Mouse (Mus musculus) layer of hippocampus, postnatal 14 days (tissue): ENCODE measurements at regions not wholly inside any gene's neighbourhood (a gene's known extent, or its start where the extent isn't known, plus 50 kb on each side); places are given as distances from the start of the nearest gene placed in this dataset.
A peak's percentile ranks its signal among the peaks of the same experiment; 100 is the strongest.

Experiments
- DNase-seq, 2 experiments: peaks; one replicate each; pipeline ENCODE4 v3.0.0; 2021 to 2022; ENCODE audit warnings: low spot score in 2 of 2, mixed read lengths in 1 of 2

DNA sequence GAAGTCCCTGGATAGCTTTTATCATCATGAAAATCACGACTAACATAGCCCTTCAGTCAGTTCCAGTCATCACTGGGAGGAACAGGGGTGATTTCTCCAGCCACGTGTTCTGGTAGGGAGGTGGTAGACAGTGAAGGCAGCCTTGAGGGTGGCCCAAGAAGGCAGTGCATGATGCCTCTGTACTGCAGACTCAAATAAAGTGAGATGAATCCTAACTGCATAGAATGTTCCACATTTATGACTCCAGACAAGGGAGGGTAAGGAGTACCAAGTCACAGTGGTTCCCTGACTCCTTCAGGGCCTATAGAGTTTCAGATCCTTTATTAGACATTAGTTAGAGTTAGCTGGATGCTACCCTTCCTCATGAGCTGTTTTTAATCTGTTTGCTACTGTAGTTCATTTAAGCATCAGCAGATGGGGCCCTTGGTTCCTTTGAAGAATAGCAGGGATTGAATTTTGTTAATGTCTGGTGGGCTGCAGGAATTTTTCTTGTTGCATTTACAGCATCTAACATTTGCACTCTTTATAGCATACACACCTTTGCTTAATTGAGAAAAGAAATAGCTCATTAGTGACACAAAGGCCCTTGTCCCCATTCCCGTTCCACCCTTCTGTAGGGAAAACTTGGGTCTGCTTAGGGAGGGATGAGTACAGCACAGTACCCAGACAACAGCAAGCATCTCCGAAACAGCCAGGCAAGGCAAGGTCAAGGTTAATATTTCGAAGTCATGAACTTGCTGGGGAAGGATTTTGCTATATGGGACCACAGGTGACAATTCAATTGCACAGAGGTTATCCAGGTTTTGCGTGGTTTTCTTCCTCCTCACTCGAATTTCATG is 359.0 kb upstream of the Pkn2 start:
- peak; percentile 26 to 61 for DNase-seq

DNA sequence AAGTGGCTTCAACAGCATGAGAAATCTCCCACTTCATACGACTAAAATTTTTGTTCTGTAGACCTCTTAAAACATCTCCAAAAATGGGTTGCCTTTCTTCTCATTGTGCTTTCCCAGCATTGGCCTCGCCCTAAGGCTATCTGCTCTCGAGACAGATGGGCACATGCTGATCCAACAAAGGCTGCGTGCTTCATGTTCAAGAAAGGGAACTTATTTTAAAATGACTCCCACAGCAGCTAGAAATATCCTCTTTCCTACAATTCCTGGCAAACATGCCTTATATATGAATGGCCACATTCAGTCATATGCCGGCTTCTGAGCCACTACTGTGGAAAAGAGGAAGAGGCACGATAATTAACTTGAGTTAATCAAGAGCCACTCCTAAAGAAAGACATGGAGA is 356.7 kb upstream of the Pkn2 start:
- no peak for DNase-seq

DNA sequence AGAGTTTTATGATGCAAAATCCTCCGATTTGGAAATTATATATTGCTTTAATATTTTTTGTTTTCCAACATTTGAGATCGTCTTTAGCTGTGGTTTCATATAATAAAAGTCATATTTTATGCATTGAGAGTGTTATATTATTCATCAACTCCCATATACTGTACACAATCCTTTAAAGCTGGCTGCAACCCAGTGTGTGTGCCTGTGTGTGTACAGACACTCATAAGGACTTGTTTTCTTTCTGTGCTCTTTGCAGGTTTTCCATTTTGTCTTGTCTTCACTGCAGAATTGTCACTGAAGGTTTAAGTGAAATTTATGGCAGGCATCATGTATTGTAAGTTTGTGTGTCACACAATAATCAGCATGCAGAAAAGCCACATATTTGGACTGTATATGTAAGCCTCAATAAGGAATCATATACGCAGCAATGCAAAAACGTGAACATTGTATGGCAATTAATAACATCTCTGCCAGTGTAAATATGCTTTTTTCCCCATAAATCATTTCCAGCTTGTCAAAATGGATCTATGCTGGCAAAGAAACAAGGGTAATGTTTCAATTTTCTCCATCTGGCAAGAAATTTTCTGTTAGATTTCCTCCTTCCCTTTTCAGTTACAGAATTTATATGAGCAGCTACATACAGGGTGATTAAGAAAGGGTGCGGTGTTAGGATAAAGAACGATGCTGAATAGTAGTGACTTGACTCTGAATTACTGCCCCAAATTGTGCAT is 342.4 kb upstream of the Pkn2 start:
- DNase-seq, result peak in 1 of 2 experiments; percentile 10

DNA sequence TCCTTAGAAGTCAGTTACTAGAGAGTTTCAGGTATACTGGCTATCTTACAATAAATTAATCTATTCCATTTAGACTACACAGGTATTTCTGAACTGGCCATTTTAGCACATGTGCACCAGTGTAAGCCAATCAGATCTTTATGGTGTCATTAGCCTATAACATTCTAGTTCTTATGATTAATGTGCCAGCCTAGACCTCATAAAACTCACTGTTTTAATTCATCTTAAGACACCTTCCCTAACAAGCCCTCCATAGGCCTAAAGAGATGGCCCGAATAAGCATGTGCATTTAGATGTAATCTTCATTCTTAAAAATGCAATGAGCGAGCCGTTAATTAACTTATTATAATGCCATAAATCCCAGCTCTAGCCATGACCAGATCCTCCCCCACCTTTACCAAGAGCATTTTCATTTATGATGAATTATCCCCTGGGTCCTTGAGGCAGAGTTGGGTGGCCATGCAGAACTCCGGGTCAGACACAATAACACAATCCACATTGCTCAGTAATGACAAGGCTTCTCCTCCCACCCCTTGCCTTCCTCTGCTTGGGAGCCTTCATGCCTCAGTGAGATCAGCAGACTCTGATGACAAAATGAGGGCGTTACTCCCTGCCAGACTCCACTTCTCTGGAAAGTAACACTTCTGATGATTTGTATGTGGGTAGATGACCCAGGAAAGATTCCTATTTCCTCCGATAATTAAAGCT is 311.6 kb upstream of the Pkn2 start:
- no peak for DNase-seq

DNA sequence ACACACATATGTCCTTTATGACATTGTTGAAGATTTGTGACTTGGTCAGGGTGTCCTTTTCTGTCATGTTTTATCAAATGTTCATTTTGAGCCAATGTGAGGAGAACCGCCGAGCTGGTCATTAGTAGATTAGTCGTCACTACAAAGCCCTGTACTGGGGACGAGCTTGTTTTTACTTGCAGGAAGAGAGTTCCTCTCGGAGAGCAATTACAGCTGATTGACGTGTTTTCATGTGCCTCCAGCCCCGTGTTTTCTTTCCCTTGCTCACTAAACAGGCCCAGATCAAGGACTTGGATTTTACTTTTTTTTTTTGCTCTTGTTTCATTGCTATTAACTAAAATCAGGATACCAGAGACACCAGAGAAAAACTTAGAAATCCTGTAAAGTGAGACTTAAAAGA is 307.1 kb upstream of the Pkn2 start:
- DNase-seq, result no peak

DNA sequence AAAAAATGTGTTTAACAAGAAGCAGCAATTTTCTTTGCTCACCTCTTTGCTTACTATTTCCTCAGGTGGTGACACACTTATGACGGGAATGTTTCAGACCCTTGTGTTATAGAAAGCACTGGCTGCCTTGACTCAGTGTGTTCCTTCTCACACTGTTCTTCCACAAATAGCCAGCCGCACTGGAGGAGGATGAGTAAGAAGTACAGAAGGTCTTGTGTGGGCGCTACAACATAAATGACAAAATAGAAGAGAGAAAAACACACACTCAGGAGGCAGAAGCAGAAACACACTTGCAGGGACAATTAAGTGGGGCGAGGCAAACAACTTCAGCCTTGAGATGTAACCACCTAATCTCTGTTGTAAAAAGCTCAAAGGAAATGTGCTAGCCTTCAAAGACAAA is 292.2 kb upstream of the Pkn2 start:
- peak in 1 of 2 experiments; percentile 14 for DNase-seq

DNA sequence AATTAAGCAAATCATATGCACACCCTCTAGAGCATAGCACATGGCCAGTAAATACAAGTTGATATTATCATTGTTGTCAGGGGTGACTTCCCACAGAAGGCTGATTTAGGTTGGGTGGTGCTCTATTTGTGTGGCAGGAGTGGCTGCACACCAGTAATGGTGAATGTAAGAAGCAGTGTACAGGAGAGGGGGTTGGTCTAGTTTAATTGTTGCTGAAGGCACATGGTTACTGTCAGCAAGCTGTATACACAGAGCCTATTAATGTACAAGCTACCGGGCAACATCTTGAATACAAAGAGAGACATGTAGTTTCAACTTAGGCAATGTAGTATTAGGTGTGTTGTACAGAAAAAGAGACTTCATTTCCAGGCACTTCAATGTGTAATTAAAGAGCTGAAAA is 280.6 kb upstream of the Pkn2 start:
- DNase-seq, result no peak

DNA sequence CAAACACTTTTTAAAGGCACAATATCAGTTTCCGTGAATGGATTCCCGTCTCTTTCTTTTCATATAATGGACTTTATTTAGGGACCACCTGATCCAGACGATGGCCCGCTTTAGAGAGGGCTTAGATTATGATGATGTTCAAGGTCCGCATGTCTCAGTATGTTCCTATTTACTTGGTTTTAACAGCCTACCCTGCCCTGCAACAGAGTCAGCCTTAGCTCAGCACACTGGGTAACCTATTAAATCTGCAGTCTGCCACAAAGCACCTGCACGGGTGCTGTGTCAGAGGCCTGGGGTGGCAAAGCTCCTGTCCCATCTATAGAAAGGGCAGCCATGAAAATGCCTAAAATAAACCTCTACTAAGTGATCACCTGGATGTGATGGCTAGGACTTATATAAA is 280.2 kb upstream of the Pkn2 start:
- DNase-seq, result no peak

DNA sequence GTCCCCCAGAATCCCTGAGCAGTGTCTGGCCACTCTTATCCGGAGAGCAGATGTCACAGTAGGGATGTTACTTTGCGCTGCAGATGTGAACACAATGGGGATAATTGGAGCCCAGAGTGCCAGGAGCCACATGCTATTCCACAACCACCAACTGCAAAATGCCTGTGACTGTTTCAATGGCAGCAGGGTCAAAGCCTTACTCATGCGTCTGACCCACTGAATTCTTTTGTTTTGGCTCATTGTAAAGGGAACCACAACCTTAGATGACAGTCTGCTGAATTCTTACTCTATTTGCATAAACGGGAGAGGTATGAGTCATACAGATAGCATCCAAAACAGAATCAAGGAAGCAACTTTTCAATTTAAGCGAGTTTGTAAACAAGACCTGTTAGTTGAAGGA is 276.8 kb upstream of the Pkn2 start:
- DNase-seq, result no peak

DNA sequence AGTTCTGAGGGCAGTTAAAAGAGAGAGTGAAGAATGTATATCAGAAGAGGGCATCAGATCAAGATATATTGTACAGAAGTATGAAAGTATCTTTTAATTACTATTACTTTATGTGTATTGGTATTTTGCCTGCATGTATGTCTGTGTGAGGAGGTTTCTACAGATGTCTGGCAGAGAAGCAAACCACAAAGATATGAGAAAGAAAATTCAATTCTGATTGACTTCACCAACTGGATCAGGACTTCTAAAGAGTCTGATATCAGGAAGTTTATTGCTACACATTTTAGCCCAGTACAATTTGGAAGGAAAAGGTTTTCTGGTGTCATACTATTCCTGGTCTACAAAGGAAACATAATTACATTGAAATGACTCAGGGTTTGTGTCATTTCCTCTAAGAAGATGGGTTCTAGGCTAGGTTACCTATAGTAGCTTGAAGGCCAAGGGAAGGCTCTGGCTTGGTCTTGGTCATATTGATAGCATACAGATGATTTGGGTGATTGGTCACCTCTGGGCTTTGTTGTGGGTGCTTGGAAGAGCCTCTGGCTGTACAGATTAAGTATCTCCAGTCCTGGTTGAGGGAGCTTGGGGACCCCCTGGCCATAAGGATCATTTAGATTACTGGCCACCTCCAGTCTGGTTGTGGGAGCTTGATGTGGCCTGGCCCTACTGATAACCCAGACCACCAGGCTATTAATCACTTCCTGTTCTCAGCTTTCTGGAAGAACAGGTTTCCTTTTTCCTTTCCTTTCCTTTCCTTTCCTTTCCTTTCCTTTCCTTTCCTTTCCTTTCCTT is 275.1 kb upstream of the Pkn2 start:
- DNase-seq, result no peak

DNA sequence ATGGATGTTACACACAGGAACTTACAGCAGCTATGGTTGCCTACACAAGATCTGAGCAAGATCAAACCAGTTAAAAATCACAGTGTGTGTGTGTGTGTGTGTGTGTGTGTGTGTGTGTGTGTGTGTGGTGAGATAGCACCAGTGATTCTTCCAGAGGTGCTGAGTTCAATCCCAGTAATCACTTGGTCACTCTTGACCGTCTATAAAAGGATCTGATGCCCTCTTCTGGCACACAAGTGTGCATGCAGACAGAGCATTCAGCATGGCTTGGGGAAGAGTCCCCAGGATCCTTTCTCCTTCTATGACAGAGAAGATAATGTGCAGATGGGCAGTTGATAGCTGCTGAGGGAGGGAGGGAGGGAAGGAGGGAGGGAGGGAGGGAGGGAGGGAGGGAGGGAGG is 274.4 kb upstream of the Pkn2 start:
- no peak for DNase-seq

DNA sequence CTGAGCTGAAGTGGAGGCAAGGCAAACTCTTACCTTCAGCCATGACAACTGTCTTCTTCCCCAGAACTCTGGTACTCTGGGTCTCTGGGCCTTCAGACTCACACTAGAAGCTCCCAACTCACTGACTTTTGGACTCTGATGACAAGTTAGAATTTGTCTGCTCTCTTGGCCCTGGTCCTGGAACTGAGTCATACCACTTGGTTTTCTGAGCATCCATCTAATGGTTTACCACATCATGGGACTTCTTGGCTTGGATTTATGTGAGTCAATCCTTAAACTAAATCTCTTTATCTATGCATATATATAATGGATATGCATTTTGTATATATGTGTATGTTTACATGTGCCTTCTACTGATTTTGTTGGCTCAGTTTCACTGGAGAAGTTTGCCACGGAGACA is 273.8 kb upstream of the Pkn2 start:
- DNase-seq, result no peak

DNA sequence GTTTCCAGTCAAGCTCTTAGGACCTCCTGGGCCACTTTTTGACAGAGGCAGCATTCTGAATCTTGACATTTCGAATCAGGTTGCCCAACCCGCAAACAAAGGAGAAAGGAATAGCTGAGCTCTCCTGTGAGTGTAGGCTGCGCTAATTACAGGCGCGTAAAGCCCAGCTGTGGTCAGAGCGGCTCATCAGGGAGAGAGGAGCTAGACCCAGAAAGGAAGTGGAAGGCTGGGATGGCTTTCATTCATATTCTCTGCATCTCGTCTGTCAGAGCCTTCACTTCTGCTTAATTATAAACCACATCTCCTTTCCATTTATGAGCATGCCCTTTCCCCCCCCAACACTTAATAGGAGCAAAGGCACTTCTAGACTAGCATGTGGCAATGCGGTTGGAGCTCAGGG is 265.7 kb upstream of the Pkn2 start:
- no peak for DNase-seq

DNA sequence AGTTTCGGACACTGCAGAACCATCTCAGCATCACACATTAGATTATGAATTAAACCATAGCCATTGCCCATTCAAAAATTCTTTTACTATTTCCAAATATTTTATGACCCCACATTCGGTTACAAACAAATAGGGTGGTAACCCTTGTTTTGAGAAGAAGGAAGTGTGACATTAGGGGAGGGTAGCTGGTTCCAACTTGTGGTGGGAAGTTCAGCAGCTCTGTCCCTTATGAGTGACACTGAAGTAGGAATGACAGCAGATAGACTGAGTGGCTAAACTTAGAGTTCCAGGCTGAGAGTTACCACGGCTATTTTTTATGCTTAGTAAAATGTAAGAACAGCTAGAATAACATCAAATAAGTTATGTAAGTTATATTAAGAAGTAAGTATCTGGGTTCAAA is 257.1 kb upstream of the Pkn2 start:
- DNase-seq, result no peak

DNA sequence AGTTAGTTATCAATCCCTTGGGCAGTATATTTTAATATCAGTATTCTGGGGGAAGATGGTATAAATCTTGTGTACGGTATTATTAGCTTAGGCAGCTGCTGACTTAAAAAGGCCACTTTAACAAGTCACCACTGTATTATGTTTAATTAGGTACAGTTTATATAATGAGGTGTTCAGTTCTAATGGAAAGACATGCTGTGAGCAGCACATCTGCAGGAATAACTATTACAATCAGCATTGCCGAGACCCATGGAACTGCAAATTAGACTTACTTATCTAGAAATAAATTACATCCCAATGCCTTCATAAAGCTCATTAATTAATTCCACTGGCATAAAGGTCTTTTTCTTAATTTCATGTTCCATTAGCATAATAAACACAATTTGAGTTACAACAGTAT is 252.7 kb upstream of the Pkn2 start:
- no peak for DNase-seq

DNA sequence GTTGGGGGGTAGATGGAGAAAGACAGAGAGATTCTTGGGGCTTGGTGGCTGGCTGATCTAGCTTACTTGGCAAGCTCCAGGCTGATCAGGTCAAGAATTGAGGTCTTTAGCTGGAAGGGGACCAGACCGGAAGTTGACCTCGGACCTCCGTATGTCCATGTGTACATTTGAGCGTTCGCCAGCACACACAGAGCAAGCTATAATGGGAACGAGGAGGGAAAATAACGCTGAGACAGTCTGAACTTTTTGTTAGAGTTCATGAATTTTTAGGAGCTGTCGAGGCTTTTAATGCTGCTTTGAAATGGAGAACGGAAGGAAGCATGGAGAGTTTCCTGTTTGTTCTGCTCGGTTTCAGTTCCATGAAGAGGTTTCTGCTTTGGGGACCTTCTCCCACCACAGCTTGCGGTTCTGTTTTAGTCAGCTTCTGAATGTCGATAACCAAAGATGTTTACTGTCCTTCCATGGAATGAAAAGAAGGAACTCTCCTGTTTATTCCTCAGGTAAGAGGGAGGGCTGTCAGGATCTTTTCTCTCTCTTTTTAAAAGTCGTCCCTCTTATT is 226.0 kb upstream of the Pkn2 start:
- DNase-seq, result no peak

DNA sequence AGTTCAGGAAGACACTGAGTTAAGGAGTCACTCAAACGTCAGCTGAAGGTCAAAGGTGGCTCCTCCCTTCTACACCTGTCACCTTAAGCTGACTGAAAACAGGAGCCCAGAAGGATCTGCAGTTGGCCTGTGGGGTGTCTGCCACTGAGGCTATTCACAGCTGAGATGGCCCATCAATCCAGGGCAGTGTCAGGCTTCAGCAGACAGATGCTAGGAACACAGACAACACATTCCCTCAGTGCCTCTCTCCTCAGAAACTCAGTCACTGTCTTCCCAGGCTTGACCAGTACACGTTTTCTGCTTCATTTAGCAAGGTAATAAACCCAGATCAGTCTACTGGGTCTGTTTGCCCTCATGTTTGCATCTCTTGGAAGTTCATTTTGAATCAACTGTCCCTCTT is 222.9 kb upstream of the Pkn2 start:
- DNase-seq, result no peak

DNA sequence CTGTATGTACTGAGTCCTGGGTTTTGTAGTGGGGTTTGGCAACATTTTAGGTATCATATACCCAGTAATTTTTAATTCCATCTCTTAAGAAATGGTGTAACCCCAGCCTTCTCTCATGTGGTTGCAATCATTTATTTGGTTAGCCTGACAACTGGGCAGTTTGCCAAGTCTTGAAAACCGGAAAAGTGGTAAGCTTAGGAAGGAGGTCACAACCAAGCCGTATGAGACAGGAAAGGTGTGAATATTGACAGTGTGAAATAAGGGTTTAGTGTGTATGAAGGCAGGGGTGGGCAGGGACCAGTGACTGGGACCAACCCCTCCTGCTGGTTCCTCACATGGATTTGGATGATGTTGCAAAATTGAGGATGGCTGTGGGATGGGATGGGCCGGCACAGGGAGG is 221.5 kb upstream of the Pkn2 start:
- no peak for DNase-seq

DNA sequence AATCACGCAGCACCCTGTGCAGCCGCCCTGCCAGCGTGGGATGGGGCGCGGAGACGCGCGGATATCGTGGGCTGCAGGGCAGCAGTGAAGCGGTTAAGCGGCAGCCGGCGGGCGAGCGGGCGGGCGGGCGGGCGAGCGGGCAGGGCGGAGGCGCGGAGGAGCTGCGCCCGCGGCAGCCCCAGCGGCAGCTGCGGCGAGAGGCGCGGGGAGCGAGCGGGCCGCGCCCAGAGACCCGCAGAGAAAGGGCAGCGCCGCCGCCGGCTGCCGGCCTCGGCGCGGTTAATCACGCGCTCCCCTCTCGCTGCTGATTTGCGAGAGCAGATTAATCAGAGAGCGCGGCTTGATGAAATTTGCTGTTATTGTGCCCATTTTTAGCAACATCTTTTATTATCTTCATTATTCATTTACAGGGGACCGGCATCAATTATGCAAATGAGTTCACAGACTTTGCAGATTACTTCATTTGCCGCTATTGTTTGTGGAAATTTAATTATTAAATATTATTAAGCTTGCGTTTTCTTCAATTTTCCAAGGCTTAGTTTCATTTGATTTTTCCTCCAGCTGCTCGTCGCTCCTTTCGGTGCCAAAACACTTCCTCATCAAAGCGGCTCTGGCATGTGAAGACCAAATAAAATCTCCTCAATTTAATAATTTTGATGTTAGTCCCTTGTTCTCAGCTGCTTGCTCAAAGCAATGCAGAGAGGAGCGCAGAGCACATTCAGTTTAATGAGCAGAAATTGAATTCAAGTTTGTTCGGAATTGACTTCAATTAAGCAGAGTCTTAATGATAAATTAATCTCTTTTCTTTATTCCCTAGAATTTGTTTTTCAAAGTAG is 219.2 kb upstream of the Pkn2 start:
- peak; percentile 20 to 21 for DNase-seq

DNA sequence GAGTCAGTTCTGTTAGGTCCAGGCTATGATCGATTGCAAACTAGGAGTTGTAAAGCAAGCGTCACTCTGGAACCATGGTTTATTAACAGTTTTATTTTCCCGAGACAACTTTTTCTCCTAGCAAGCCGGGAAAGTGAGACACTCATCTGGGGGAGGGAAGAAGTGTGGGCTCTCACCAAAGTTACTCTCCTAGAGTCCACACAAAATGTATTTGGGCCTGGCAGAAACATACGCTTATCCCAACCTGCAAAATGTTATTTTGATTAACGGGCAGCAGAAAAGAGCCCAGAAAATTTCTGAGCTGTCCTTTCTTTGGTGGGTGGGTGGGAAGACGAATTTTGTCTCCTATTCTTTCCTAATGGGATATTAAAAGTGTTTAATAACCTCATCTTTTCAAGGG is 218.4 kb upstream of the Pkn2 start:
- DNase-seq, result no peak
